Mouse (Mus musculus) liver, adult 2 months (tissue): Measurements from ENCODE around the gene Unc13a. TPM values are rescaled to one million over a fixed set of nuclear protein-coding genes. Genes with fewer than 3 reads are reported as not detected.
"Not testable (repeated sequence)": the region's sequence is repeated elsewhere in the genome, so short reads cannot be mapped to it uniquely, and the experiment has no call there.

ENCODE experiments used
- DNase-seq: peaks from one replicate; pipeline ENCODE4 v3.0.0-alpha.2; 2011; ENCODE audit warnings: low read depth, low spot score; ENCODE audit errors: extremely low read depth
- H3K27ac ChIP-seq: fragments of 200-500 bp; replicated peaks from 2 replicates; pipeline ENCODE4 v1.5.1; 2012; ENCODE audit warnings: low read depth, mild to moderate bottlenecking, control low read depth, inconsistent platforms, low read length; ENCODE audit not compliant: insufficient read depth
- H3K27me3 ChIP-seq: fragments of 200-500 bp; 2 replicates; pipeline ENCODE4 v1.6.1; 2012; ENCODE audit warnings: mild to moderate bottlenecking, moderate library complexity, low read length, inconsistent platforms; ENCODE audit not compliant: control insufficient read depth, insufficient read depth
- H3K36me3 ChIP-seq: fragments of 200-500 bp; 2 replicates; pipeline ENCODE4 v1.6.1; 2012; ENCODE audit warnings: low read length, inconsistent platforms; ENCODE audit not compliant: control insufficient read depth, insufficient read depth
- H3K4me1 ChIP-seq: fragments of 200-500 bp; 2 replicates; pipeline ENCODE4 v1.6.1; 2011; ENCODE audit warnings: low read length; ENCODE audit not compliant: control insufficient read depth, insufficient read depth
- H3K4me3 ChIP-seq: fragments of 200-500 bp; 2 replicates; pipeline ENCODE4 v1.5.1; 2011; ENCODE audit warnings: low read depth, mild to moderate bottlenecking, control low read depth, low read length, moderate library complexity; ENCODE audit not compliant: insufficient read depth
- H3K79me2 ChIP-seq: fragments of 200-500 bp; 2 replicates; pipeline ENCODE4 v1.6.1; 2012; ENCODE audit warnings: inconsistent platforms, mild to moderate bottlenecking, low read length, moderate library complexity; ENCODE audit not compliant: control insufficient read depth, insufficient read depth
- H3K9ac ChIP-seq: fragments of 200-500 bp; 2 replicates; pipeline ENCODE4 v1.6.1; 2012; ENCODE audit warnings: low read depth, mild to moderate bottlenecking, control low read depth, inconsistent platforms, low read length
- CTCF ChIP-seq: fragments of 200-500 bp; IDR thresholded peaks from 2 replicates; pipeline ENCODE4 v1.5.1; 2011; ENCODE audit warnings: low read depth, low read length, control low read depth
- POLR2A ChIP-seq: fragments of 200-500 bp; IDR thresholded peaks from 2 replicates; pipeline ENCODE4 v1.6.1; 2011; ENCODE audit warnings: low read length, control low read depth; ENCODE audit not compliant: insufficient read depth; ENCODE audit errors: extremely low read depth
- WGBS: fragments of 180-500 bp; shearing (Covaris S2); methylation state at CpG from one replicate; pipeline ENCODE4 v1.1.7; 2018; 5-methylcytosine and 5-hydroxymethylcytosine counted together
- polyA plus RNA-seq: library from polyadenylated mRNA; depleted of rRNA; stranded (reverse); fragments of >200 nt; gene quantifications from 2 replicates; pipeline ENCODE4 v1.2.3, GENCODE M21; 2012
- total RNA-seq: library from RNA; depleted of rRNA; stranded (reverse); fragments of >200 nt; gene quantifications from 2 replicates; pipeline ENCODE4 v1.2.3, GENCODE M21; 2014

Gene Unc13a
- total and polyA plus RNA-seq, 2 experiments: 0.09 to 0.15 TPM

GRCm38 (mm10) chr8:71702923-71703322 is 31.4 kb upstream of the Unc13a start:
- H3K79me2 ChIP-seq: no peaks in the 10 kb centered on the region
- H3K9ac ChIP-seq: no peak overlapping the region
- no peak overlapping the region for H3K27ac ChIP-seq
- TF ChIP-seq POLR2A (no peak), CTCF (no peak)
- no peaks in the 10 kb centered on the region for H3K27me3 ChIP-seq
- H3K36me3 ChIP-seq: no peaks in the 10 kb centered on the region
- H3K4me3 ChIP-seq: no peak overlapping the region
- peaks cover 3% of the 10 kb centered on the region; the same call in 1 of the 2 replicates for H3K4me1 ChIP-seq
- no peak for DNase-seq
- 82% methylated on average over 3 of the region's 3 CpGs for WGBS

- no peak overlapping the region for H3K4me3 ChIP-seq
- no peaks in the 10 kb centered on the region for H3K79me2 ChIP-seq
- TF ChIP-seq POLR2A (no peak), CTCF (peak; percentile 35)
- no peaks in the 10 kb centered on the region for H3K36me3 ChIP-seq
- no peaks in the 10 kb centered on the region for H3K27me3 ChIP-seq
- 59% methylated on average over 4 of the region's 4 CpGs for WGBS
- DNase-seq: no peak
- no peak overlapping the region for H3K27ac ChIP-seq
- H3K9ac ChIP-seq: no peak overlapping the region
- H3K4me1 ChIP-seq: peaks cover 3% of the 10 kb centered on the region; the same call in 1 of the 2 replicates
These were observed 30.5 kb upstream of the Unc13a start for GRCm38 (mm10) chr8:71702087-71702432.

GRCm38 (mm10) chr8:71701414-71702086 is 30.0 kb upstream of the Unc13a start, which contains the start of gene B3gnt3:
Gene B3gnt3, minus strand, starts transcription at chr8:71701789.
- H3K27ac ChIP-seq: peak within 1 kb of the TSS; percentile 34
- H3K36me3 ChIP-seq: no peaks in the 10 kb centered on the region
- WGBS: 15% methylated on average over 31 of the region's 34 CpGs
- H3K9ac ChIP-seq: peak within 1 kb of the TSS; percentile 36
- H3K4me3 ChIP-seq: peak within 1 kb of the TSS; percentile 67
- H3K79me2 ChIP-seq: no peaks in the 10 kb centered on the region
- no peaks in the 10 kb centered on the region for H3K27me3 ChIP-seq
- TF ChIP-seq CTCF (no peak), POLR2A (no peak)
- peaks cover 3% of the 10 kb centered on the region; the same call in 1 of the 2 replicates for H3K4me1 ChIP-seq
- no peak for DNase-seq

- Histone ChIP-seq H3K4me1 (peaks cover 3% of the 10 kb centered on the region; the same call in 1 of the 2 replicates), H3K36me3 (no peaks in the 10 kb centered on the region), H3K27ac (peak overlapping the region; percentile 34), H3K27me3 (no peaks in the 10 kb centered on the region), H3K9ac (peak overlapping the region; percentile 26), H3K4me3 (peak overlapping the region; percentile 67), H3K79me2 (no peaks in the 10 kb centered on the region)
- DNase-seq: no peak
- TF ChIP-seq CTCF (no peak), POLR2A (no peak)
- 8% methylated on average over 29 of the region's 29 CpGs for WGBS
These were observed 29.1 kb upstream of the Unc13a start for GRCm38 (mm10) chr8:71700493-71701269.

- H3K27ac ChIP-seq, DNase-seq, H3K4me3 ChIP-seq, H3K4me1 ChIP-seq, H3K36me3 ChIP-seq, H3K9ac ChIP-seq, H3K79me2 ChIP-seq: not testable (repeated sequence)
- TF ChIP-seq CTCF: peak; percentile 57
- H3K27me3 ChIP-seq: peaks cover 12% of the 10 kb centered on the region; the same call in 1 of the 2 replicates
- 72% methylated on average over 12 of the region's 12 CpGs for WGBS
These were observed 23.9 kb upstream of the Unc13a start for GRCm38 (mm10) chr8:71695456-71695855.
